Mouse (Mus musculus) spleen, adult 2 months (tissue): Measurements from ENCODE around the gene Rad9a.

Experiments used
- CTCF ChIP-seq: fragments of 200-500 bp; IDR thresholded peaks from 2 replicates; pipeline ENCODE4 v1.5.1; 2011; ENCODE audit warnings: mild to moderate bottlenecking, inconsistent platforms; ENCODE audit not compliant: insufficient read depth, insufficient read length, insufficient replicate concordance; ENCODE audit errors: extremely low read depth
- POLR2A ChIP-seq: fragments of 200-500 bp; IDR thresholded peaks from 2 replicates; pipeline ENCODE4 v1.6.1; 2011; ENCODE audit warnings: low read depth, low read length, inconsistent platforms

DNA sequence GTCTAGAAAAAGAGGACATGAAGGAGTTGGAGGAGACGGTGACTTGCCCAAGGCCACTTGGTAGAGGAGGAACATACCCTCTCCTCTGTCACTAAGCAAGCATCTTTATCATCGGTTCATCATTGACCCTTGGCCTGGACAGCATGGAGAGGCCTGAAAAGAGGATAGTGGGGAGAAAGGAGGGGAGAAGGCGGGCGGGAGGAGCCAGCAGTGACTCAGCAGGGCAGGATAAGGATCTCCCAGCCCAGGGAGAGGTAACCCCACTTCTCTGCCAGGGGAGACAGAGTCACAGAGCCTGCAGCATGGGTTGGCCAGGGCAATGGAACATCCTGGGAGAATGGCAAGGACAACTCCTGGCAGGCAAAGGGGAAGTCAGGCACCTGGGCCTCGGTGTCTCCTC is 7.1 kb upstream of the Rad9a start:
- TF ChIP-seq CTCF (no peak), POLR2A (no peak)
